Mouse (Mus musculus) adrenal gland, adult 2 months (tissue): ENCODE data around the gene Casp9. TPM values are rescaled to one million over a fixed set of nuclear protein-coding genes. Genes with fewer than 3 reads are reported as not detected.
"Not testable (repeated sequence)": the region's sequence is repeated elsewhere in the genome, so short reads cannot be mapped to it uniquely, and the experiment has no call there.

Experiments used
- DNase-seq: peaks from one replicate; pipeline ENCODE4 v3.0.0; 2021
- long read RNA-seq: library from polyadenylated mRNA; stranded (forward); transcript quantifications from one replicate; pipeline ENCODE4 v2.0.0, GENCODE M21; 2021
- polyA plus RNA-seq: library from polyadenylated mRNA; depleted of rRNA; stranded (reverse); fragments of >200 nt; gene quantifications from 2 replicates; pipeline ENCODE4 v1.2.3, GENCODE M21; 2012; rRNA removed
- total RNA-seq, 2 experiments: library from RNA; stranded (reverse); gene quantifications; 2 replicates each; pipeline ENCODE4 v1.2.3; 2021

Casp9 gene
- total RNA-seq = 10 to 100 TPM; 18.2 to 22.0 TPM
- polyA plus RNA-seq = 16.6 and 19.3 TPM in 2 replicates
- long read RNA-seq, transcript Casp9-201 (9 exons, 3,897 nt) = major isoform, 24 of 32 reads
- long read RNA-seq, partial matches to known transcripts = 0 of 32 reads
- long read RNA-seq, other reads (novel, unspliced or antisense) = 8 of 32 reads

DNA sequence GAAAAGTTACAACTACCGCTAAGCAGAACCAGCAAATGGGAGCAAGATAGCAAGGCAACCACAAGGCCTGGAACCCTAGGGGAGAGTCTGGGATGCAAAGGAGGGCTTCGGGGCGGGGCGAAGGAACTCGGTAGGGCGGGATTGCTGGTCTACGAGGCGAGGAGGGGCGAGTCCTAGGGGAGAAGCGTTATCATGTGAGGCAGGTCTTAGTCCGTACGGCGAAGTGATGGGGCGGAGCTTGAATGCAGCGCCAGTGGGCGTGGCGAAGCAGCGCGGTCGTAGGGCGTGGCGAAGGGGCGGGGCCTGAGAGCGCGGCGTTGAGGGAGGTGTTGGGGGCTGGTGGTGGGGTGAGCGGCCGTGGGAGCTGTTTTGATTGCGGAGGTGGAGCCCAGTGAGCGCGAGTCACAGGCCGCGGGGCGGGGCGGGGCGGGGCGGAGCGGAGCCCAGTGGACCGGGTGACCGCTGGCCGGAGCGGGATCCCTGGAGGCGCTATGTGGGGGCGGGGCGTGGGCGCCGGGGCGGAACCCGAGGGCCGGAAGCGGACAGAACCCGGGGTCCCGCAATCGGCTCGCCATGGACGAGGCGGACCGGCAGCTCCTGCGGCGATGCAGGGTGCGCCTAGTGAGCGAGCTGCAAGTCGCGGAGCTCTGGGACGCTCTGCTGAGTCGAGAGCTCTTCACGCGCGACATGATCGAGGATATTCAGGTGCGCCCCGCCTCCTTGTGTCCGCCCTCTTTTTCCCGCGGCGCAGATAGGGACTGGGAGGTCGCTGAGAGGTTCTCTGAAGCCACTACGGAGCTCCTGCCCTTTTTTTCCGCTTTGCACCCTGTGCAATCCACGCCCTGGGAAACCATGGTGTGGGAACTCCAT lies at the start of gene Casp9:
TSS of gene Casp9 (plus strand) at position 331 of the 870 bp plus-strand sequence.
- DNase-seq = peak; percentile 99

GRCm38 (mm10) chr4:141746578-141747346 lies 46.6 kb upstream of the Casp9 start, which contains the start of gene Agmat:
Gene Agmat (plus strand): TSS chr4:141746672.
- DNase-seq = no peak

- DNase-seq = peak; percentile 88
Observed at GRCm38 (mm10) chr4:141749557-141749956, 43.9 kb upstream of the Casp9 start.

- DNase-seq = no peak
Observed at GRCm38 (mm10) chr4:141750826-141751225, 42.6 kb upstream of the Casp9 start.

GRCm38 (mm10) chr4:141751419-141752075 lies 41.9 kb upstream of the Casp9 start:
- no peak for DNase-seq

DNA sequence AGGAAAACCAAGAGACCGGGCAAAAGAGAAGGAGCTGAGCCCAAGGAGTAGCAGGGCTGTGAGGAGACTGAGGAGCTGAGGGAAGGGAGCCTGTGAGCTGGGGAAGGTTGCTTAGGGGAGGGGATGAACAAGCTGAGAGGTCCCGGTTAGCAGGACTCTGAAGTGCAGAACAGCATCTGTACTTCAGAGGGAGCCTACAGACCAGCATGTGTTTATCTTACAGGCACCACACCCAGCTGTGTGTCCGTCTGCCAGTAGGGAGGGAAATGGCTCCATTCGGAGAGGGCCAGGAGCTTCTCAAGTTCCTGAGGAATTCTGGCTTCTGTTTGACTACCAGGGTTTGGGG lies 41.4 kb upstream of the Casp9 start:
- DNase-seq = no peak

GRCm38 (mm10) chr4:141755375-141755930 lies 38.0 kb upstream of the Casp9 start:
- DNase-seq = no peak

GRCm38 (mm10) chr4:141757124-141757523 lies 36.3 kb upstream of the Casp9 start:
- DNase-seq = peak; percentile 74

GRCm38 (mm10) chr4:141758874-141759542 lies 34.4 kb upstream of the Casp9 start:
- DNase-seq = peak; percentile 59

DNA sequence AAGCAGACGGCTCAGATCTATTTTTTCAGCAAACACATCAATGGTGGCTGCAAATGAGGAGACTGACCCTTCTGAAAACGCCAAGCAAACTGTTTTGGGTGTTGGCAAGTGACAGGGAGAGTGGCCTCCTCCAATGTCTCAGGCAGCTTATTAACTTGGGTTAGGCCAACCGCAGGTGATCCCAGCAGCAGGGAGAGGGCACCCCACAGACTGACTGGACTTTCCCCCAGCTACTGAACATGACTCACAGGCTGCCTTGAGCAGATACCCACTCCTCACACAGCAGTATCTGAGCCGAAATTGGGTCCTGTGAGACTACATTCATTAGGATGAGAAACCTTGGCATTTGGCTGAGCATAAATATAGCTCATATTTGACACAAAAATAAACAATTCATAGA lies 32.5 kb upstream of the Casp9 start:
- no peak for DNase-seq

DNA sequence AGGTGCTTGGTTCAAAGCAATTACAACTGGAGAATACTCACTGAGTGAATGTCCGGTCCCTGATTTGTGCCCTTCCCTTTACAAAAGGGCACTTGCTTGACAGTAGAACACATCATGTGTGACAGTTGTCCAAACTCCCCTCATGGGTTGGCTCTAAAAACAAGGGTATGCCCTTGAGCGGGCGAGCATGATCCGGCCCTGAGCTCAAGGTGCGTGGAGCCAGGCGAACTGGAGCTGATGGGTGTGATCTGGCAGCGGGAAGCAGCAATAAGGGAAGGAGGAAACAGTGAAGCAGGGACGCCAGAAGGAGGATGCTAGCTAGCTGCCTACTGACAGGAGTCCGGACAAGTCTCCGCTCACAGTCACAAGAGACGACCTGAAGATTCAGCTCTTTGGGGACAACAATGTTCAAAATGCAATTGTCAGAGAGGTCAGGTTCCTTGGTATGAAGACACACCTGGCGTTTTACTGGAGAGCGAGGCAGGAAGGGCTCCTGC lies 31.3 kb upstream of the Casp9 start:
- DNase-seq = peak; percentile 57

- no peak for DNase-seq
Observed at GRCm38 (mm10) chr4:141763476-141763875, 29.9 kb upstream of the Casp9 start.

DNA sequence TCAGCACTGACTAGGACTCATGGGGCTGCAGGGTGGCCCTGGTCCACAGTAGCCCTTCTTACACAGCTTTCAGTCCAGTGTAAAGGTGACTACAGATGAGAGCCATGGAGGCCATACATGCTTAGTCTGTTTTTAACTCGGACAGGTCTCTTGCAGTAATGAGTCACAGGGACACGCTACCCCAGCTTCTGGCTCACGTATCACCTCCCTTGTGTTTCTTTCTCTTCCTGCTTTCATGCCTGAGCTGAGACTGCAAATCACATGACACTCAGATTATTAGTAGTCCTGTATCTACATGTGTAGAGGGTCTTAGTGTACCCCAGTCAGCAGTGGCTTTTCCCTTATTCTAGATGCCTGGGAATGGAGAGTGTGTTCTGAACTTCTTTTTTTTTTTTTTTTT lies 28.4 kb upstream of the Casp9 start:
- no peak for DNase-seq

DNA sequence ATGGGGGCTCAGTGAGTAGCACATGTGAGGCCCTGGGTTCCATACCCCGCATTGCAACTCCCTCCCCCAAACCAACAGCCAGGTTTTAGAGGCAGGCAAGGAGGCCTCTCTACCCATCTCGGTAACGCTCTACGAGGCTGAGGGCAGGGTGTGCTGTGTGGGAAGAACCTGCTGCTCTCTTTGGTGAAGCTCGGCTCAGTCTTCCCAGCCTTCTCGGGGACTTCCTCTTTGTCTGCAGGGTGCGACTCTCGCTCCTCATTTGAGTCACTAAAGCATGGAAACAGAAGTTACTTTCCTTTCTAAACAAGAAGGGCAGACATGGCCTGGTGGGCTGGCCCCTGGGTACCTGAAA lies 27.1 kb upstream of the Casp9 start:
- no peak for DNase-seq

- DNase-seq = no peak
Observed at GRCm38 (mm10) chr4:141766668-141767352, 26.6 kb upstream of the Casp9 start.

DNA sequence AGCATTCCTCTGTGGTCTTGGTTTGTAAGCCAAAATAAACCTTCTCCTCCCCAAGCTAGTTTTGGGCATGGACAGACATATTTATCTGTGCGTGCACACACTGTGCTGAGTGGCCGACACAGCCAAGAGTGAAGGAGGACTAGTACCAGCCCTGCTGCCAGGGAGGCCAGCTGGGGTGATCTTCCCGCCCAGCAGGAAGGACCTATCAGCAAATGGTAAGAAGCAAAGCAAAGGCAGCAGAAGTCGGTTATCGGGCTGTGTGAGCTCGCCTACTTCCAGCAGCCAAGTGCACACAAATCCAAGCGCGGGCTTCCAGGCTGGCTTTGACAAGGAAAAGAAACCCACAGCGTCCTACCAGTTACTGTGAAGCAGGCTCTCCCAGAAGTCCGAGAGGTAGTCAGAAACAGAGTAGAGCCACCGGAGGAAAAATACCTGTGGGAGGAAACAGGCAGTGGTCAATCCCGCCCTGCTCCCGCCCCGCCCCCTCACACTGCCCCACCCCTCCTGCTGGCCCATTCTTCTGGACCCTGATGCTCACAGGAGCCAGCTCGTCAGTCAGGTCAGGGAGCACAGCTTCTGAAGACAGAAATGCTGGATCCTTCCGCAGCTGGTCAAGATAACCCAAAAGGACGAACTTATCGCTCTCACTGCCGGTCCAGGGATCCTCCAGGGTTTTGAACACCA lies 25.9 kb upstream of the Casp9 start:
- no peak for DNase-seq

DNA sequence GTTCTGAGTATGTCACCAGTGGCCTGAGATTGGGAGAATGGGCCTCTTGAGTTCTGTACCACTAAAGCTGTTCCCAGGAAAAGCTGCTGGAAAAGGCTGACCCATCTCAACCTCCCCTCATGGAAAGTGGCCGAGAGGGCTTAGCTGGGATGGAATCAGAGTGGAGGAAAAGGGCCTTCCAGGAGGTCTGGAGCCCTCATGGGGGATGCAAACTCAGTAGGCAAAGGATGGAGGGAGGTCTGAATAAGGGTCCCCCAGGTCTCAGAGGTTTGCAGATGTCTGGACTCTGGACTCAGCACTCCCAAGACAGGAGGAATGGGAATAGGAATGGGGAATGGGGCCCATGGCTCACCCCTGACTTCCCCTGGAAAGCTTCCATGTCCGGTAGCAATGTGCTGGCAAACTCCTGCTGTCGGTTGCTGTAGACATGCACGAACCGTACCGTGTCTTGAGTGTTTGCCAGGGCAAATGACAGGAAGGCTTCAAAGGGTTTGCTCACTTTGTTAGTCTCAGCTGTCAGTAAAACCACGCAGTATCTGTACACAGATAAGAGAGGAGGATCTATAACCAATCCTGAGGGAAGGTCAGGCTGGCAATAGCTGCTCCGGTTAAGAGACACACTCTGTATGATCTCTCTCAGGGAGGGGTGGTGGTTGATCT lies 23.8 kb upstream of the Casp9 start:
- DNase-seq = no peak

DNA sequence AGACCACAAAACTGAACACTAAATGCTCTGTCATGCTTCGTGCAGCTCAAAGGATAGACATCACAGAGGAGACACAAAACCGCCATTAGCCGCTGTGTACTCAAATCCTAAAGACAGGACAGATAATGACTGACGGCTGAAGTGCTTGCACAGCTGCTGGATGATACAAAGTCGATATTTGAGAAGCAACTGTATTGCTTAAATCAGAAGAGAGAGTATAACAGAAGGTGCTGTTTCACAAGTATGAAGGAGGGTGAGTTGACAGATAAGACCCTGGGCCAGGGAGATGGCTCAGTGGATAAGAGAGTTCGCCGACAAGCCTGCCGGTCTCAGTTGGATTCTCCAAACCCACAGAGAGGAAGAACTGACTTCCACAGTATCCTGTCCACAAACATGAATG lies 21.6 kb upstream of the Casp9 start:
- DNase-seq = no peak

- not testable (repeated sequence) for DNase-seq
Observed at GRCm38 (mm10) chr4:141773019-141773418, 20.4 kb upstream of the Casp9 start.

DNA sequence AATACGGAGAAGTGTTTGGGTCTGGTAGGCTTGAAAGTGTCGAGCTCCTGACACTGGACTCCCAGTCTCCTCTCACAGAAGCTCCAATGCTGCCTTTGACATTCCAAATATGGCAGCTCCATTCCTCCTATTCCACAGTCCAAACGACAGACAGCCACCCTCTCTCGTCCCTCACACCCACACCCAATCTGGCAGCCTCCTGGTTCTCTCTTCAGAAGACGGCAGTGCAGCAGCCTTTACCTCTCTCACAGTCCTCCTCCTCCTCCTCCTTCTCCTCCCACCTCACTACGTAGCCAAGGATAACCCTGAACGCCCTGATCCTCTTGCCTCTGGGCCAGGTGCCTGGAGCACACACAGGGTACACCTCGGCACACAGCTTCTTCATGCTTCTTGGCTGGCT lies 13.6 kb upstream of the Casp9 start:
- no peak for DNase-seq
